Mouse (Mus musculus): ENCODE results near the gene Col4a2.

Gene Col4a2

GRCm38 (mm10) chr8:11296282-11296943 is 16.2 kb upstream of the Col4a2 start:
- DNase-seq (ENCODE audit: low spot score in 2 of 2) = no peak

DNA sequence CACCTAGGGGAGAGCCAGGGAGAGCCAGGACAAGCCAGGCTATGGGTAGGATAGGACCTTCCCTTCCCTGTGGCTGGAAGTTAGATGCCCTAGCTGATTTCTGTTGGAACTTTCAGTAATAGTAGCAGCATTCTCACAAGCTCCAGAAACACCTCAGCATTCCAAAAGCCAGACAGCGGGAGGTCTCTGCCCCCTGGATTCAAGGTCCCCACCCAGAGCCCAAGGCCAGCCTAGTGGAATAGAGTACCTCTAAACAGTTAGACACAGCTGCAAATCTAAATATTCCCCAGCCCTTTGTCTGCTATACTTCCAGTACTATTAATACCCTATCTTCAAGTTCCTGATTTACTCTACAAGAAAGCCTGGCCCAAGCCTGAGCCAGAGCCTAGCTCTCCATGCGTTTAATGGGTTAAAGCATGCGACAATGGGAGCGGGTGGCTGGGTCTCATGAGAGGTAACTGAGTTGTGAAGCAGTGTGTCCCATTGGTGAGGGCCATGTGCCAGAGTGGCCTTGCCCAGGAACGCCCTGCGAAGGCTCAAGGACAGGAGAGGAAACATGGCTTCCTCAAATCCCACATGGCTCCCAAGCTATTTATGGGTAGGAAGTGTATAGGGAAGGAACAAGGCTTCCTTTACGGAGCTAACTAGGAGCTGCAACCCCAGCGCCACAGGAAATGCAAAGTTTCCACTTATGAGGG is 15.3 kb upstream of the Col4a2 start:
- DNase-seq (ENCODE audit: low spot score in 2 of 2) = no peak

DNA sequence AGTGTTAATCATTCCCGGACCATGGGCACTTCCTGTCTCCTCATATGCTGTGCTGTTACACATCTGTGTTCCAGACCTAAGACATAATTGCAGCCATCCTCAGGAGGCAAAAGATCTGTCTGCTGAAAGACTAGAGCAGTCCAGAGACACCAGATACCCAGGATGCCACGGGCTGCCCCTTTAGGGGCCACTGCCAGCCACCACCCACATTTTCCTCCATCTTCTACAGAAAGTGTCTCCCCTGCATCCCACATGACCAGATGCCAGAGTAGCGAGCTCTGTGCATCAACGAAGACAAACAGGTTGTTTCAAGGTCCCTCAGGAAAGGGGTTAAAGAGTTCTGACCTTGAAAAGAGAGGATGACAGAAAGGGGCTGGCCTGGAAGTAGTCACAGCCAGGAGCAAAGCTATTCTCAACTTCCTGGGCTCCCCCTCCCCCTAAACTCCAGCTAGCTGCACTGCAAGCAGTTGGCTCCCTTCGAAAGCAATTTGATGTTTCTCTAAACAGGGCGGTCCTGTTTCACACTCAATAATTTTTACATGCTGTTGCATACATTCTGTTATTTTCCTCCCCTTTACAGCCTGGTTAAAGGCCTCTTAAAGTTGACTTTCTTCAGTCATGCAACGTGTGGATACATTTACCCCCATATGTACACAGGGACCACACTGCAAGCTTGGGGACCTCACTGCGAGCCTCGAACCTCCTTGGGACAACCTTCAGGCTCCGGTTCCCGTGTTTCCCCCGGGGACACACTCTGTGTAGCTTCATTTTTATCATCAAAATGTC is 13.9 kb upstream of the Col4a2 start:
- no peak for DNase-seq (ENCODE audit: low spot score in 2 of 2)

GRCm38 (mm10) chr8:11299317-11299602 is 13.3 kb upstream of the Col4a2 start:
- no peak for DNase-seq (ENCODE audit: low spot score in 2 of 2)

GRCm38 (mm10) chr8:11300436-11300835 is 12.2 kb upstream of the Col4a2 start:
- no peak for DNase-seq (ENCODE audit: low spot score in 2 of 2)

GRCm38 (mm10) chr8:11304027-11304601 is 8.5 kb upstream of the Col4a2 start:
- no peak for DNase-seq (ENCODE audit: low spot score in 2 of 2)

DNA sequence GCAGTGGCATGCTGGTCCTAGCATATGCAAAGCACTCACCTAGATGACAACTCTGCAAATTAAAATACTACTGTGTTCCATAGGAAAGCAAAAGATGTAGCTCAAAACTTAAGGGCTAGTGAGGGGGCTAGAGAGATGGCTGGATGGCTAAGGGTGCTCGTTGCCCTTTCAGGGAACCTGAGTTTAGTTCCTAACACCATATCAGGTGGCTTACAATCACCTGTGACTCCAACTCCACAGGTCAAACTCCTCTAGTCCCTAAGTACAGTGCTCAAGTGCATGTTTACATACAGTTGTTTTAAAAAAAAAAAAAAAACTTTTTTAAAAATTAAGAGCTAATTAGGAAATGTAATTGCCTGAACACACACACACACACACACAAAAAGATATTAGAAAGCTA is 7.1 kb upstream of the Col4a2 start:
- no peak for DNase-seq (ENCODE audit: low spot score in 2 of 2)

- DNase-seq (ENCODE audit: low spot score in 2 of 2) = no peak
Measured at GRCm38 (mm10) chr8:11307451-11307850, 5.2 kb upstream of the Col4a2 start.

DNA sequence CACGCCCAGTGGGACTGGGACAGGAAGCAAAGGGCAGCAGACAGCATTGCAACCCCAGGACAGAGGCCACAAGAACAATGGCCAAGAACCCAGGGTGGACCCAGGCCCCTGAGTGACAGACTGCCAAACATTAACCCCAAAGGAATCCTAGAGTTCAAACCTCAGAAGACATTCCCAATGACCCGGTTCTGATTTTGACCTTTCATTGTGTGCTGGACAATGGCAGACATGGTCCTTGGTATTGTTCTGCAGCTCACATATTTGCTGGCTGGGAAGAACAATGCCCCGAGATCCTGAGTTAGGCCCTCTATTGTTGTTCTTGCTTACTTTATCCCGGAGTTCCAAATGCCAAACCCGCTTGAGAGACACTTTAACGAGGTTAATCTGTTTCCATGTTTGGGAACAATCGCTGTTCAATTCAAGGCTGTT is 4.0 kb upstream of the Col4a2 start:
- DNase-seq (ENCODE audit: low spot score in 2 of 2) = no peak

GRCm38 (mm10) chr8:11309226-11309625 is 3.4 kb upstream of the Col4a2 start:
- DNase-seq (ENCODE audit: low spot score in 2 of 2) = no peak

- DNase-seq (ENCODE audit: low spot score in 2 of 2) = no peak
Measured at GRCm38 (mm10) chr8:11310049-11310448, 2.6 kb upstream of the Col4a2 start.

- no peak for DNase-seq (ENCODE audit: low spot score in 2 of 2)
Measured at GRCm38 (mm10) chr8:11311681-11312348, 790 bp upstream of the Col4a2 start.

GRCm38 (mm10) chr8:11313176-11314111 is 839 bp downstream of the Col4a2 start:
- no peak for DNase-seq (ENCODE audit: low spot score in 2 of 2)

GRCm38 (mm10) chr8:11314613-11315012 is 2.0 kb downstream of the Col4a2 start:
- DNase-seq (ENCODE audit: low spot score in 2 of 2) = no peak

DNA sequence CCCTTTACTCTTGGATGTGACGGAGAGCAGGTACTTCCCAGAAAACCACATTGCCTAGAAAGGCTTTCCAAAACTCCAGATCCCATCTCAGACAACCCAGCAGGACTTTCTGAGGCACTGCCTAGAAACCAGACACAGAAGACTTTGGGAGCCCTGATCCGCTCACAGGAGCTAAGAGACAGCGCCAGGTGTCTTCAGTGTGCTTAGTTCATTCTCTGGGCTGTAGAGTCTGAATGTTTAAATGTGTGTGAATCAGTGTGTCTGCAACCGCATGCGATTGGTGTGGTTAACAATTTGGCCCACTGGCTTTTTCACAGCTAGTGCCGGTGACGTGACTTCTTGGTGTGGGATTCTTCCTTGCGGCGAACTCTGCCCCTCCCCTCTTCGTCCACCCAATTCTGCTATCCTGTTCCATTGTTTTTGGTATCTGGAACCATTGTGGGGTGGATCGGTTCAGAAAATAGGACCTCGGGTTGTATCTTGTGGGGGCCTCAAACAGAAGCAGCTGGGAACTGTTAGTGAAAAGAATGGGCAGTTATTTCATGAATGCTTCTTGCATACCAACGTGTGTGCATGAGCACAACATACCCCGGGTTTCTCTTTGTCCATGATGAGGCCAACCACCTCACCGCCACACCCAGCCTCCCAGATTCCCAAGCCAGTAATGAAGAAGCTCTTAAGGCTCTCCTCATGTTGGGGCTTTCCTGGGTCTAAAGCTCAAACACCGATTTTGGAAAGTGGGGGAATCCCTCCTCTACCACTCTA is 2.8 kb downstream of the Col4a2 start:
- DNase-seq (ENCODE audit: low spot score in 2 of 2) = no peak

DNA sequence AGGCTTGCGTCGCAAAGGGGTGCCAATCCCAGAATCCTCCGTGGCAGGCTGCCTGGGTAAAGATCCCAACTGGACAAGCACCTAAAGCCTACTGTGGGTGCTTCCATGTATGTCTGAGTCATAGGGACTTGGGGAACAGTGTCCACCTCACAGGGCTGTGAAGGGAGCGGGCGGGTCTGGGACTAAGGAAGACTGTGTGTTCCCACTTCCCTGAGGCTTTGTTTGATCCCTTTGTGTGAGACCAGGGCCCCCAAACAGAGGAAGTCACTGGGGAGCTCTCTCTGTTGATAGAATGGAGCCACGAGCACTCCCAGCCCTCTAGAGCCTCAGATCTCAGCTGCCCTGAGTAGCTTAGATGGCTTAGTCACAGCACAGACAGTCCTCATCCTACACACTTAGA is 3.5 kb downstream of the Col4a2 start:
- DNase-seq (ENCODE audit: low spot score in 2 of 2) = no peak

DNA sequence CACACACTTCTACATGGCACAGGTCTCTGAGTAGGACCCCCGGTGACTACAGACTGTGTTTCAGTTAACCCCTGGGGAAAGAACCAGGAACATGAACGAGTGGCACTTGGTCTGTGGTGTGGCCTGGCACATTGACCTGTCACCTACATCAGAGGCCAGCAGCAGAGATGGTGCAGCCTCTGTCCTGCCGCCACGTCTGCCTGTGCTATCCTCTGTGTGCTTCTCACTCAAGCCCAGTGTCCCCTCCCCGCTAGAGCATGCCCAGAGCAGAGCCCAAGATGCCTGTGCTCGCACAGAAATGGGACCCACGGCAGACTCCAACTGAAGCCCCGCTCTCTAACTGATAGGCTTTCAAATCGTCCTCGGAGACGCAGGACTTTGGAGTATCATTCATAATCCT is 6.8 kb downstream of the Col4a2 start:
- no peak for DNase-seq (ENCODE audit: low spot score in 2 of 2)

GRCm38 (mm10) chr8:11321841-11322240 is 9.2 kb downstream of the Col4a2 start:
- DNase-seq (ENCODE audit: low spot score in 2 of 2) = no peak

DNA sequence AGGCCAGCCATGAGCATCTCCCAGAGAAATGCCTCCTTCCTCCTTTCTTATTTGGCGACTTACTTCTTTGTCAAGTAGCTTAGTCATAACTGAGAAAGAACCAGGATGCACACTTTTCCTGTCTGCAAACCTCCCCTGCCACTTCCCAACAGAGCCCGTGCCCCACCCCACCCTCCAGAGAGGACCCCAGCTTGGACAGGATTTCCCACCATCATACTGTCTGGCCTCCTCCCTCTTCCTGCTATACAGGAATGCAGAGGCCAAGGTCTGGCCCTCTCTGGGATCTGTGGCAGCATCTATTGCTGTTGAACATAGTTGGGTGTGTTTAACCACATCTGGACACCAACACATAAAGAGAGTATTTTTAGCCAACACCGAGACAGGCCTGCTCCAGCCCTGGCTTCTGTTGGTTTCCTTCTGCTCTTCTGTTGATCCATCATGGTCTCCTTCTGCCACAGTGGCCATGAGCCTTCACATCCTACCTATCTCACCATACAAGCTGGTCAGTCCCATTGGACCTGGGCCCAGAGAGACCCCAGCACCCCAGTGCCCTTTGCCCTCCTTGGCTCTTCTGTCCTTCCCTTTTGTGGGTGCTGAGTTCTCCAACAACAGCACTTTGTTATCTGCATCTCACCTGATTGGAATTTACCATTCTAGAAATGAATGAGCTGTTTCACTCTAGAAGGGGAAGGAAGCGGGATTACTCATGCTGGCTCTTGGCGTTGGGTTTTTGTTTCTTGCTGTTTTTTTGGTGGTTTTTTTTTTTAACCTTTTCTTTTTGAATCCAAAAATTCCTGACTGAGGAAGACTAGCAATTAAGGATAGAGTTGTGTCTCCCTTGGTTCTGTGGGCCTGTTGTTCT is 10.3 kb downstream of the Col4a2 start:
- DNase-seq (ENCODE audit: low spot score in 2 of 2) = no peak

All from cerebellum, postnatal 4 days (tissue).